Mouse (Mus musculus) heart, adult 2 months (tissue): ENCODE data around the gene Padi3.

Experiments used
- CTCF ChIP-seq: fragments of 200-600 bp; IDR thresholded peaks from 2 replicates; pipeline ENCODE4 v1.8.1; 2022; ENCODE audit warnings: antibody characterized with exemption, mild to moderate bottlenecking, moderate library complexity
- EP300 ChIP-seq: fragments of 200-500 bp; IDR thresholded peaks from 2 replicates; pipeline ENCODE4 v1.6.1; 2011; ENCODE audit warnings: low read depth, low read length, control low read depth; ENCODE audit not compliant: insufficient read depth

DNA sequence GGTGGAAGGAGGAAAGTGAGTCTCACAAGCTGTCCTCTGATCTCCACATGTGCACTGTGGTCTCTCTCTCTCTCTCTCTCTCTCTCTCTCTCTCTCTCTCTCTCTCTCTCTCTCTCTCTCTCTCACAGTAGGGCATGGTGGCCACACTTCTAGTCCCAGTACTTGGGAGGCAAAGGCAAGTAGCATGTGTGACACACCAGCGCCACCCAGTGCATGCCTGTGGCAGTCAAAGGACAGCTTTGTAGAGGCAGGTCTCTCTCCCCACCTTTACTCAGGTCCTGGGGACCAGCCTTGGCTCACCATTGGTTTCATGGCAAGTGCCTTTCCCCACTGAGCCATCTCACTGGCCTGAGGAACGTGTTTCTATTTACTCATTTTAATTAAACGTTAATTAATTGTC, 65.8 kb downstream of the Padi3 start:
- TF ChIP-seq EP300: no peak
- peak; percentile 55 for TF ChIP-seq CTCF
